Mouse (Mus musculus) hindbrain, postnatal 0 days (tissue): ENCODE results near the gene Lnx2. TPM values are rescaled to one million over a fixed set of nuclear protein-coding genes. Genes with fewer than 3 reads are reported as not detected.

ENCODE experiments used
- ATAC-seq: fragments of 200-750 bp; cut with Nextera tagmentation; 2 replicates; pipeline ENCODE4 v1.8.0; 2017; ENCODE audit warnings: mild to moderate bottlenecking, moderate TSS enrichment, moderate library complexity
- DNase-seq: peaks from one replicate; pipeline ENCODE4 v3.0.0-alpha.2; 2015; ENCODE audit warnings: low spot score
- H3K27ac ChIP-seq: fragments of 300-500 bp; sonication (generic); 2 replicates; pipeline ENCODE4 v1.5.1; 2014; ENCODE audit warnings: mild to moderate bottlenecking
- H3K27me3 ChIP-seq: fragments of 300-500 bp; sonication (generic); 2 replicates; pipeline ENCODE4 v1.6.1; 2014; ENCODE audit warnings: low read length, mixed read lengths; ENCODE audit not compliant: insufficient read depth
- H3K36me3 ChIP-seq: fragments of 300-500 bp; sonication (generic); 2 replicates; pipeline ENCODE4 v1.6.1; 2014; ENCODE audit warnings: low read length, mixed read lengths; ENCODE audit not compliant: insufficient read depth
- H3K4me1 ChIP-seq: fragments of 300-500 bp; sonication (generic); 2 replicates; pipeline ENCODE4 v1.6.1; 2014; ENCODE audit warnings: antibody characterized with exemption, low read length, mixed read lengths; ENCODE audit not compliant: insufficient read depth
- H3K4me2 ChIP-seq: fragments of 300-500 bp; sonication (generic); 2 replicates; pipeline ENCODE4 v1.6.1; 2014; ENCODE audit warnings: low read depth, mild to moderate bottlenecking, low read length, moderate library complexity, mixed read lengths
- H3K4me3 ChIP-seq: fragments of 300-500 bp; sonication (generic); 2 replicates; pipeline ENCODE4 v1.5.1; 2014; ENCODE audit warnings: low read length
- H3K9ac ChIP-seq: fragments of 300-500 bp; sonication (generic); replicated peaks from 2 replicates; pipeline ENCODE4 v1.6.1; 2014; ENCODE audit warnings: mild to moderate bottlenecking, low read length, moderate library complexity, mixed read lengths
- H3K9me3 ChIP-seq: fragments of 300-500 bp; sonication (generic); 2 replicates; pipeline ENCODE4 v1.6.1; 2016; ENCODE audit warnings: low read length, mixed read lengths
- CTCF ChIP-seq: IDR thresholded peaks from 2 replicates; pipeline ENCODE4 v1.5.1; 2016; ENCODE audit warnings: antibody characterized with exemption, control low read depth, low read depth
- WGBS: fragments of 180-500 bp; shearing (Covaris S2); extraction: QIAGEN DNeasy Blood & Tissue Kit; methylation state at CpG from one replicate; pipeline ENCODE4 v1.1.7; 2014; 5-methylcytosine and 5-hydroxymethylcytosine counted together
- polyA plus RNA-seq: library from polyadenylated mRNA; unstranded; fragments of >200 nt; fragmentation: Nextera tagmentation; extraction: Ambion mirVana; gene quantifications from 2 replicates; pipeline ENCODE4 v1.2.1, GENCODE M21; 2015
- total RNA-seq: library from RNA; depleted of rRNA; stranded (reverse); fragments of >200 nt; gene quantifications from 2 replicates; pipeline ENCODE4 v1.2.3, GENCODE M21; 2014

Gene Lnx2
- total and polyA plus RNA-seq, 2 experiments from 2014 or later = 3.0 to 9.7 TPM

DNA sequence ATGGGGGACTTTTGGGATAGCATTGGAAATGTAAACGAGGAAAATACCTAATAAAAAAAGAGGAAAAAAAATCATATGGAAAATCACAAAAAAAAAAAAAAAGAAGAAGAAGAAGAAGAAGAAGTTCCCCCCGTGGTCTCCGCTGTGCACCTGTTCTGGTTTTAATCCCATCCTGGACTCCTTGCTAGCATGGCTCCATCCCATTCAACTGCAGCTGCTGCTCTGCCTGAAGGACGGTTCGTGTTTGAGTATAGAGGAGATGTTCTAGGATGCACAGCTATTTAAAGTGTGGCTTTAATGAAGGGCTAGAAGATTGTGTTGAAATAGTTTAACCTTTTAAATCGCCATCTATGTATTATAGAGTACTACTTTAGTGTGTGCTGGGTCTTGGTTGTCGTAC lies 16.1 kb upstream of the Lnx2 start:
- no peak overlapping the region for H3K9ac ChIP-seq
- no peaks in the 10 kb centered on the region for H3K36me3 ChIP-seq
- ATAC-seq (no peak), DNase-seq (no peak)
- 91% methylated on average over 7 of the region's 7 CpGs for WGBS
- H3K4me2 ChIP-seq = no peak overlapping the region
- H3K27ac ChIP-seq = no peak overlapping the region
- H3K4me3 ChIP-seq = no peak overlapping the region
- no peaks in the 10 kb centered on the region for H3K9me3 ChIP-seq
- TF ChIP-seq CTCF = no peak
- no peaks in the 10 kb centered on the region for H3K4me1 ChIP-seq
- no peaks in the 10 kb centered on the region for H3K27me3 ChIP-seq

DNA sequence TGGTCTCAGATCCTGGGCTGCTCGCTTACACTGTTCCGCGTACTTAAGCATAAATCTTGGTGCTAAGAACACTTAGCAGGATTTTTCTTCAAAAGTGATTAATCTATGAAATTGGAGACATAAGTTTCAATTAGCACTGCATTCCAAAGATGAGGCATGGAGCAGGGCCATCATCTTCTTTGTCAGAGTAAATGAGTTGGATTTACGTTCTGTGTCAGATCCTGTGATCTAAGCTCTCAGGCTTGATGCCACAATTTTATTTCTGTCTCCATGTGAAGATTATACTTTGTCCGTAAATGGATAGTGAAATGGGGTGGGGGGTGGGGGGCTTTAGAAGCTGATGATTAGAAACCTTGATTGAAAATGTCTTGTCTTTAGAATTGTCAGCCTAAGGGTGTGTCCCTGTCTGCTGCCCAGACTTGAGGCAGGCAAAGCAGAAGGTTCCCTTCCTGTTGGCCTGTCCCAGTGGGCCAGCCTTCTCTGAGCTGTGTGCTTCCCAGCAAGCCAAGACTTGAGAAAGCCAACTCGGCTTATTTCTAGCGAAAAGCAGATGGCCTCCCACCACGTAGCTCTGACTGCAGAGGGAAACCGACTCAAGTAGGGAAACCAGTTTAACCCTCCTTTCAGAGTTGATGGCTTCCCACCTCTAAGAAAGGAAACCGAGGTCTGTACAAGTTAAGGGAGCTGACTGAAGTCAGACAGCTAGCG lies 14.0 kb upstream of the Lnx2 start:
- DNase-seq (peak; percentile 56), ATAC-seq (no peak)
- Histone ChIP-seq H3K27ac (no peak overlapping the region), H3K9me3 (no peaks in the 10 kb centered on the region), H3K4me1 (no peaks in the 10 kb centered on the region), H3K9ac (no peak overlapping the region), H3K4me3 (no peak overlapping the region), H3K36me3 (no peaks in the 10 kb centered on the region), H3K4me2 (no peak overlapping the region), H3K27me3 (no peaks in the 10 kb centered on the region)
- 65% methylated on average over 11 of the region's 11 CpGs for WGBS
- TF ChIP-seq CTCF = no peak

DNA sequence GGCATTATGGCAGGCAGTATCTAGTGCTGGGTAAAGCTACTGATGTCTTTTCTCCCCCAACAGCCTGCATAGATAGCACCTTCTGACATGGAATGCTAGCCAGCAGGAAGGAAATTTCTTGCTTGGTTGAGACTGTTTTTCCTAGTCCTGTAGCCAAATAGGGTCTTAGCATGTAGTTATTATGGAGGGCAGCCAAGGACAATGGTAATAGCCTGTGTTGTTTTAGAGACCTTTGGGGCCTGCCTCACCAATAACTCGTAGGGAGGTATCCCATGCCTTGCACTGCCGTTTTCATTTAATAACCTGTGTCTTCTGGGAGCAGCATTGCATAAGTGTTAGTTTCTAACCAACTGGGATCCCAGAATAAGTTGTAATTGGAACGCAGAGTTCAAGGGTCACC lies 13.4 kb upstream of the Lnx2 start:
- Histone ChIP-seq H3K27me3 (no peaks in the 10 kb centered on the region), H3K4me2 (no peak overlapping the region), H3K9ac (no peak overlapping the region), H3K27ac (no peak overlapping the region), H3K4me1 (0 out of 2 replicates have a peak, but pooled peaks cover 4% of the 10 kb centered on the region), H3K36me3 (no peaks in the 10 kb centered on the region), H3K9me3 (no peaks in the 10 kb centered on the region), H3K4me3 (no peak overlapping the region)
- no peak for TF ChIP-seq CTCF
- ATAC-seq (no peak), DNase-seq (no peak)
- WGBS = 66% methylated on average over 3 of the region's 3 CpGs

DNA sequence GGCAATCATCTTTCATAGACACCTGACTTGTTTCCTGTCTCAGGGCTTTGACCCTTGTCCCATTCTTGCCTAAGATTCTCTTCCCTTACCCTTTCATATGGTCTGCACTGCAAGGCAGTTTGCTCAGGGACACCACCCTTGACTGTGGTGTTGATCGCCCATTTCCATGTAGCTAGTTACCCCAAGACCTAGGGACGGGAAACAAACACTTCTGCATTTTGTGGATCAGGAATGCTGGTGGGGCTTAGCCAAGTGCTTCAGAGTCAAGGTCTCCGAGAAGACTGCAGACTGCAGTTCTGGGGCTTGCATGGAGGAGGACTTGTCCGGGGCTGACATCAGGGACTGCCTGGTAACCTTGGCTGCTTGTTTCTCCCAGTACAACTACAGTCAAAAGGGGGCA lies 10.4 kb upstream of the Lnx2 start:
- Histone ChIP-seq H3K36me3 (no peaks in the 10 kb centered on the region), H3K9ac (no peak overlapping the region), H3K4me2 (no peak overlapping the region), H3K4me3 (no peak overlapping the region), H3K4me1 (0 out of 2 replicates have a peak, but pooled peaks cover 4% of the 10 kb centered on the region), H3K27me3 (no peaks in the 10 kb centered on the region), H3K27ac (no peak overlapping the region), H3K9me3 (no peaks in the 10 kb centered on the region)
- 92% methylated on average over 4 of the region's 4 CpGs for WGBS
- DNase-seq (no peak), ATAC-seq (no peak)
- no peak for TF ChIP-seq CTCF

DNA sequence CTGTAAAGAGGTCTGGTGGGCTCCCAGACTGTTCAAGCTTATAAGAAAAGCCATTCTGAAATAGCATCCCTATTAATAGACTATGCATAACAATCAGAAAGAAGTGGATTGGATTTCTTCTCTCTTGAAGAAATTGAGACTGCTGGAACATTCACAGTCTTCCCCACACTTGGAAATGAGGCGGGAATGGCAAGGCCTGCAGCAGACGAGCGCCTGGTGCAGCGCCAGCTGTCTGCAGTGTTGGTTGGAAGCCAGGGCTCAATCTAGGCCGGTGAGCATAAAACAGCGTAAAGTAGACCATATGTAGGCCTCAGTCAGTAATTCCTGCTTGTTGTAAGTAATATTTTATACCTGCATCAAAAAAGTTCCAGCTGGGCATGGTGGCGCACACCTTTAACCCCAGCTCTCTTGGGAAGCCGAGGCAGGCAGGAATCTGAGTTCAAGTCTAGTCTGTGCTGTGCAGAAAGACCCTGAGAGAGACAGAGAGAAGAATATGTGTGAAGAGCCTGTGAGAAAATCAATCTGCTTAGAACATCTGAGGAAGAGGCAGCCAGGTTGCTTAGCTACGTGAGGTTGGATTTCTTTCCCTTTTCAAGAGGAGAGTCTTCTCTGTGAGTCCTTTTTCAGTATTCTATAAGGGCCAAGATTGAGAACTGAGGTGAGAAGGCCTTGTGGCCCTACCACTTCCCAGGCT lies 9.0 kb upstream of the Lnx2 start:
- H3K27ac ChIP-seq = no peak overlapping the region
- ATAC-seq = no peak
- WGBS = 46% methylated on average over 9 of the region's 9 CpGs

DNA sequence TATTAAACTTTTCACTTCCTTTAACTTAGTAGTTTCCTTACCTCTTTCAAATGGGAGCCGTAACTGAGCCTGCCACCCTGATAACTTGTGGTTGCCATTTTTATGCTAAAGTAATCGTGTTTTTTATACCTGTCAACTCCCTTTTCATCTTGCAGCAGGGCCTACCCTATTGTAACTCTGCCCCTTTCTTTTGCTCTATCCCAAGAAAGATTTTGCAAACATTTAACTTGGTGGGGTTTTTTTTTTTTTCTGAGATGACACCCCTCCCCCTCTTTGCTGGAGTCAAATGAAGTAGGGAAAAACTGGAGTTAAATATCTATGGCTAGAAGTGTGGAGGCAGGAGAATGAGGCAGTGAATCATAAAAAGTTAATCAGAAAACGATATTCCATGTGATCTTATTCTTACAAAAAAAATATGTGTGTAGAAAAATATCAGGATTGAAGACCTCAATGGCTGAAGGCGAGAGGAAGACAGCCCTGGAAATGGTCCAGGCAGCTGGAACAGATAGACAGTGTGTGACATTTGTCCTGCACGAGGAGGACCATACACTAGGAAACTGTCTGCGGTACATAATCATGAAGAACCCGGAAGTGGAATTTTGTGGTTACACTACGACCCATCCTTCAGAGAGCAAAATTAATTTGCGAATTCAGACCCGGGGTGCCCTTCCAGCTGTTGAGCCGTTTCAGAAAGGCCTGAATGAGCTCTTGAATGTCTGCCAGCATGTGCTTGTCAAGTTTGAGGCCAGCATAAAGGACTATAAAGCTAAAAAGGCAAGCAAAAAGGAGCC lies 1.9 kb upstream of the Lnx2 start:
- Histone ChIP-seq H3K36me3 (no peaks in the 10 kb centered on the region), H3K4me2 (peak overlapping the region; percentile 93), H3K9me3 (no peaks in the 10 kb centered on the region), H3K27ac (no peak overlapping the region), H3K9ac (peak overlapping the region; percentile 59), H3K4me3 (peak overlapping the region; percentile 65), H3K27me3 (no peaks in the 10 kb centered on the region), H3K4me1 (0 out of 2 replicates have a peak, but pooled peaks cover 7% of the 10 kb centered on the region)
- DNase-seq (no peak), ATAC-seq (no peak)
- no peak for TF ChIP-seq CTCF
- WGBS = 35% methylated on average over 11 of the region's 11 CpGs

More for the DNA sequence above, 9.0 kb upstream of the Lnx2 start:
- 0 out of 2 replicates have a peak, but pooled peaks cover 4% of the 10 kb centered on the region for H3K4me1 ChIP-seq
- no peak overlapping the region for H3K4me3 ChIP-seq
- no peak overlapping the region for H3K9ac ChIP-seq
- no peaks in the 10 kb centered on the region for H3K9me3 ChIP-seq
- TF ChIP-seq CTCF = no peak
- peak; percentile 76 for DNase-seq
- no peaks in the 10 kb centered on the region for H3K27me3 ChIP-seq
- H3K36me3 ChIP-seq = no peaks in the 10 kb centered on the region
- no peak overlapping the region for H3K4me2 ChIP-seq
